Mouse (Mus musculus): ENCODE measurements at regions not wholly inside any gene's neighbourhood (a gene's known extent, or its start where the extent isn't known, plus 50 kb on each side); places are given as distances from the start of the nearest gene placed in this dataset.
A peak's percentile ranks its signal among the peaks of the same experiment; 100 is the strongest.

DNA sequence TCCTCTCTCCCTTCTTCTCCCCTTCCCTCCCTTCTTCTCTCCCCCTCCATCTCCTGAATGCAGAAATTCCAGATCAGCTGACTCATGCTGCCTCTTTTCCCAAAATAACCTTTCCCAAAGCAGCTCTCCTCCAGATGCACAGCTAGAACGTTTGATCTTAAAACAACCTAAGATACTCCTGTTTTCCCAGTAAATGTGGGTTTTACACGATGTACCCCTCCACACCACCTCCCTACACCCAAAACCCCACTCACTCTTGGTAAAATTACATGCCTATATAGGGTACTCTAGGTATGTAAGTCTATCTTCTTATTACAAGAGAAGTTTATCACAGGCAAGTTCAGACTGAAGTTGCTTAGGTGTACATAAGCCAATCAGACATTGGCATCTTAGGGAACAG is 155.2 kb upstream of the Tox3 start:
- Histone ChIP-seq H3K4me1 (replicated peaks; ENCODE audit: insufficient read depth, low read length) (no peaks in the 10 kb centered on the region), H3K27me3 (ENCODE audit: insufficient read depth, low read length) (no peaks in the 10 kb centered on the region), H3K4me3 (replicated peaks; ENCODE audit: low read depth, low read length) (no peak overlapping the region), H3K9ac (ENCODE audit: low read depth, low read length) (no peak overlapping the region), H3K9me3 (replicated peaks; ENCODE audit: low read length) (no peaks in the 10 kb centered on the region), H3K36me3 (ENCODE audit: insufficient read depth, low read length) (no peaks in the 10 kb centered on the region), H3K4me2 (ENCODE audit: low read length) (no peak overlapping the region), H3K27ac (no peak overlapping the region)
- no peak for TF ChIP-seq CTCF (IDR thresholded peaks at IDR 0.05; ENCODE audit: low read depth)
- DNase-seq (ENCODE audit: low spot score): no peak
- ATAC-seq (replicated peaks; ENCODE audit: low FRiP score, low read depth): no peak
- 26% methylated on average over 2 of the region's 2 CpGs for WGBS

DNA sequence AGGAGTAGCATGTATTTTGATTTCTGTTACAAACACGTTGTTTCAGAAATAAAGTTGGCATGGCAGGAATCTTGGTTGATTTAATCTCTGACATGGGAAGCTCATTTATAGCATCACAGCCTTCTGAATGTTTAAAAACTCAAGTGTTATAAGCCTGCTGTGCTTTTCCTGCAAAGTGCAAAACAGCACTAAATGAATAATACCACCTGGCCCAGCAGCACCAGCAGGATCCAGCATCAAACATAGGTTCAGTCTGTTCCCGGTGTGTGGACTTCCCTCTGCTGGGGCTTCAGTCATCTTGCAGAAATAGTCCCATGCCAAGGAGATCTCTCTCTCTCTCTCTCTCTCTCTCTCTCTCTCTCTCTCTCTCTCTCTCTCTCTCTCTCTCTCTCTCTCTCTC is 154.7 kb upstream of the Tox3 start:
- no peak for TF ChIP-seq CTCF (IDR thresholded peaks at IDR 0.05; ENCODE audit: low read depth)
- Histone ChIP-seq H3K36me3 (ENCODE audit: insufficient read depth, low read length) (no peaks in the 10 kb centered on the region), H3K9me3 (replicated peaks; ENCODE audit: low read length) (no peaks in the 10 kb centered on the region), H3K27me3 (ENCODE audit: insufficient read depth, low read length) (no peaks in the 10 kb centered on the region), H3K4me2 (ENCODE audit: low read length) (no peak overlapping the region), H3K27ac (no peak overlapping the region), H3K4me1 (replicated peaks; ENCODE audit: insufficient read depth, low read length) (no peaks in the 10 kb centered on the region), H3K4me3 (replicated peaks; ENCODE audit: low read depth, low read length) (no peak overlapping the region), H3K9ac (ENCODE audit: low read depth, low read length) (no peak overlapping the region)
- WGBS: 37% methylated on average over 2 of the region's 2 CpGs
- no peak for ATAC-seq (replicated peaks; ENCODE audit: low FRiP score, low read depth)
- DNase-seq (ENCODE audit: low spot score): no peak

GRCm38 (mm10) chr8:90499315-90499714 is 151.2 kb upstream of the Tox3 start:
- H3K27me3 ChIP-seq (ENCODE audit: insufficient read depth, low read length): no peaks in the 10 kb centered on the region
- H3K4me3 ChIP-seq (replicated peaks; ENCODE audit: low read depth, low read length): no peak overlapping the region
- 0 out of 2 replicates have a peak, but pooled peaks cover 5% of the 10 kb centered on the region for H3K4me1 ChIP-seq (replicated peaks; ENCODE audit: insufficient read depth, low read length)
- 40% methylated on average over 1 of the region's 1 CpGs for WGBS
- no peaks in the 10 kb centered on the region for H3K9me3 ChIP-seq (replicated peaks; ENCODE audit: low read length)
- no peak overlapping the region for H3K4me2 ChIP-seq (ENCODE audit: low read length)
- ATAC-seq (replicated peaks; ENCODE audit: low FRiP score, low read depth): no peak
- H3K27ac ChIP-seq: no peak overlapping the region
- TF ChIP-seq CTCF (IDR thresholded peaks at IDR 0.05; ENCODE audit: low read depth): no peak
- H3K36me3 ChIP-seq (ENCODE audit: insufficient read depth, low read length): no peaks in the 10 kb centered on the region
- DNase-seq (ENCODE audit: low spot score): no peak
- no peak overlapping the region for H3K9ac ChIP-seq (ENCODE audit: low read depth, low read length)

DNA sequence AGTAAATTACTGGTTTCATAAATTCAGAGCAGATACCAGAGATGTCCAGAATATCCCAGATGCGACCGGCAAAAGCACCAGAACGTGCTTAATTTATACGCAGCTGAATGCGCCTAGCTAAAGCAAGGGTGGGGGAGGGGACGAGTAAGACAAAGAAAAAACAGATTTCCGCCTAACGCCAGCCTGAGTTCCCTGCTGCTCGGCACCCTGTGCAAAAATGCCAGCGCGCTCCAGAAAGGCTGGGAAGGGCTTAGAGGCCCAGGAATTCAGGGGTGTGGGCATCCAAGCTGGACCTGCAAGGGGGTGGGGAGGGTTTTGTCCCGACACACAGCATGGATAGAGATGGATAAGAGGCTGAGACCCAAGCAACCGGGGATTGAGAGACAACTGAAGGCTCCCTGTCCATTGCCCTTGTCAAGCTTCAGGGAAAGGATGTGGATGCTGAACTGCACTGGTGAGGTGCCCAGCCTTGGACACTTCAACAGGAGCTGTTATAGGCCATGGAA is 148.6 kb upstream of the Tox3 start:
- peak; percentile 33; the same call in 1 of the 2 replicates for ATAC-seq (replicated peaks; ENCODE audit: low FRiP score, low read depth)
- H3K4me3 ChIP-seq (replicated peaks; ENCODE audit: low read depth, low read length): no peak overlapping the region

DNA sequence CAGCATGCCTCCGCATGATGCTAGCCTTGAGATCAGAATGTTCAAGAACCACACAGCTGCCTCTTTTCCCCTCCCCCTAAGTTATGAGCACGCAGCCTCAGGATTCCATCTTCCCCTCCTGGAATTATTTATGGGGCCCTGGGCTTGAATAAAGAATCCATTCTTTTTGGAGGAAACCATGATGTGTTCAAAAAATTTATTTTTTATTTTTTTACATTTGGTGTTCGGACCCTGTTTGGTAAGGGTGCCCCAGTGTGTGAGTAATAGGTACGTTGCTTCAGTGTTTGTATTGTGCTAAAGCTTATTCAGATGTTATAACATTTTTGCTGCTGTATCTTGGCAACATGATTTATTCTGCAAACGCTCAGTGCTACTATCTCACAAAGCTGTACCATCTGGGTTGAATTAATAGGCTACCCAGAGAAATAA is 147.8 kb upstream of the Tox3 start:
- H3K9ac ChIP-seq (ENCODE audit: low read depth, low read length): no peak overlapping the region
- H3K27me3 ChIP-seq (ENCODE audit: insufficient read depth, low read length): no peaks in the 10 kb centered on the region
- H3K4me2 ChIP-seq (ENCODE audit: low read length): no peak overlapping the region
- DNase-seq (ENCODE audit: low spot score) (peak; percentile 20), ATAC-seq (replicated peaks; ENCODE audit: low FRiP score, low read depth) (no peak)
- no peaks in the 10 kb centered on the region for H3K9me3 ChIP-seq (replicated peaks; ENCODE audit: low read length)
- WGBS: 58% methylated on average over 5 of the region's 5 CpGs
- no peak for TF ChIP-seq CTCF (IDR thresholded peaks at IDR 0.05; ENCODE audit: low read depth)
- H3K4me1 ChIP-seq (replicated peaks; ENCODE audit: insufficient read depth, low read length): peaks cover 9% of the 10 kb centered on the region; the same call in 1 of the 2 replicates
- no peak overlapping the region for H3K27ac ChIP-seq
- H3K4me3 ChIP-seq (replicated peaks; ENCODE audit: low read depth, low read length): no peak overlapping the region
- no peaks in the 10 kb centered on the region for H3K36me3 ChIP-seq (ENCODE audit: insufficient read depth, low read length)

More for the DNA sequence above, 148.6 kb upstream of the Tox3 start:
- H3K9ac ChIP-seq (ENCODE audit: low read depth, low read length): 0 out of 2 replicates have a peak overlapping the region, but pooled peaks have one; percentile 23
- no peaks in the 10 kb centered on the region for H3K9me3 ChIP-seq (replicated peaks; ENCODE audit: low read length)
- H3K27ac ChIP-seq: no peak overlapping the region
- peaks cover 7% of the 10 kb centered on the region; the same call in 1 of the 2 replicates for H3K4me1 ChIP-seq (replicated peaks; ENCODE audit: insufficient read depth, low read length)
- WGBS: 8% methylated on average over 13 of the region's 13 CpGs
- no peak for TF ChIP-seq CTCF (IDR thresholded peaks at IDR 0.05; ENCODE audit: low read depth)
- H3K4me2 ChIP-seq (ENCODE audit: low read length): peak overlapping the region; percentile 46
- no peaks in the 10 kb centered on the region for H3K27me3 ChIP-seq (ENCODE audit: insufficient read depth, low read length)
- peak; percentile 46 for DNase-seq (ENCODE audit: low spot score)
- no peaks in the 10 kb centered on the region for H3K36me3 ChIP-seq (ENCODE audit: insufficient read depth, low read length)

- Histone ChIP-seq H3K27ac (no peak overlapping the region), H3K27me3 (ENCODE audit: insufficient read depth, low read length) (0 out of 2 replicates have a peak, but pooled peaks cover 4% of the 10 kb centered on the region), H3K4me3 (replicated peaks; ENCODE audit: low read depth, low read length) (no peak overlapping the region), H3K36me3 (ENCODE audit: insufficient read depth, low read length) (no peaks in the 10 kb centered on the region), H3K9me3 (replicated peaks; ENCODE audit: low read length) (no peaks in the 10 kb centered on the region), H3K9ac (ENCODE audit: low read depth, low read length) (no peak overlapping the region), H3K4me1 (replicated peaks; ENCODE audit: insufficient read depth, low read length) (peaks cover 9% of the 10 kb centered on the region; the same call in 1 of the 2 replicates), H3K4me2 (ENCODE audit: low read length) (no peak overlapping the region)
- no peak for TF ChIP-seq CTCF (IDR thresholded peaks at IDR 0.05; ENCODE audit: low read depth)
- DNase-seq (ENCODE audit: low spot score) (no peak), ATAC-seq (replicated peaks; ENCODE audit: low FRiP score, low read depth) (no peak)
- 52% methylated on average over 14 of the region's 14 CpGs for WGBS
These were observed 144.5 kb upstream of the Tox3 start for GRCm38 (mm10) chr8:90492521-90493225.
